15 mouse cellular contexts compared by ENCODE assay signal in genomic region chr12:21326325-21326724, GRCm38 (mm10).
"Had no signal": no experiment of that assay in that cellular context is flagged by ENCODE, and none has a peak within 500 bp of the region (broad histone marks: within the 10 kb centered on the region; RNA-seq: fewer than 3 reads in every experiment).

No protein-coding gene starts in this region.

- DNase-seq: kidney, postnatal 14 days; liver; liver, embryonic 13.5 days; liver, postnatal 0 days; lung, postnatal 10 days; spleen, adult 18-20 months; thymus, adult 18-20 months; thymus, postnatal 25 days had no signal

- H3K4me2 ChIP-seq: kidney, embryonic 15.5 days; liver, embryonic 13.5 days; midbrain, embryonic 11.5 days; midbrain, embryonic 15.5 days; neural tube, embryonic 12.5 days had no signal

- H3K4me1 ChIP-seq: kidney, embryonic 15.5 days; liver, embryonic 13.5 days; midbrain, embryonic 15.5 days; neural tube, embryonic 12.5 days had no signal

- H3K4me3 ChIP-seq: kidney, embryonic 15.5 days; left cerebral cortex, adult 2 months; liver, embryonic 13.5 days; megakaryocyte, embryonic 14.5 days; midbrain, embryonic 15.5 days; neural tube, embryonic 12.5 days had no signal

- H3K9ac ChIP-seq: kidney, embryonic 15.5 days; liver, embryonic 13.5 days; liver, postnatal 0 days; midbrain, embryonic 15.5 days; neural tube, embryonic 12.5 days had no signal

- ATAC-seq: liver, postnatal 0 days; midbrain, embryonic 15.5 days had no signal

- H3K27ac ChIP-seq: kidney, embryonic 15.5 days; left cerebral cortex, adult 2 months; liver, embryonic 13.5 days; macrophage; midbrain, embryonic 15.5 days; neural tube, embryonic 12.5 days had no signal

- H3K9me3 ChIP-seq: kidney, embryonic 15.5 days; liver, embryonic 13.5 days; megakaryocyte, embryonic 14.5 days; midbrain, embryonic 15.5 days; neural tube, embryonic 12.5 days had no signal

- H3K27me3 ChIP-seq: kidney, embryonic 15.5 days; liver, embryonic 13.5 days; megakaryocyte, embryonic 14.5 days; midbrain, embryonic 15.5 days; neural tube, embryonic 12.5 days had no signal
